Mouse (Mus musculus) NIH3T3 (cell line): ENCODE data around the gene Pkd1.

ENCODE experiments used
- DNase-seq: peaks from one replicate; pipeline ENCODE4 v3.0.0-alpha.2; 2012; ENCODE audit warnings: low read depth

Gene Pkd1

DNA sequence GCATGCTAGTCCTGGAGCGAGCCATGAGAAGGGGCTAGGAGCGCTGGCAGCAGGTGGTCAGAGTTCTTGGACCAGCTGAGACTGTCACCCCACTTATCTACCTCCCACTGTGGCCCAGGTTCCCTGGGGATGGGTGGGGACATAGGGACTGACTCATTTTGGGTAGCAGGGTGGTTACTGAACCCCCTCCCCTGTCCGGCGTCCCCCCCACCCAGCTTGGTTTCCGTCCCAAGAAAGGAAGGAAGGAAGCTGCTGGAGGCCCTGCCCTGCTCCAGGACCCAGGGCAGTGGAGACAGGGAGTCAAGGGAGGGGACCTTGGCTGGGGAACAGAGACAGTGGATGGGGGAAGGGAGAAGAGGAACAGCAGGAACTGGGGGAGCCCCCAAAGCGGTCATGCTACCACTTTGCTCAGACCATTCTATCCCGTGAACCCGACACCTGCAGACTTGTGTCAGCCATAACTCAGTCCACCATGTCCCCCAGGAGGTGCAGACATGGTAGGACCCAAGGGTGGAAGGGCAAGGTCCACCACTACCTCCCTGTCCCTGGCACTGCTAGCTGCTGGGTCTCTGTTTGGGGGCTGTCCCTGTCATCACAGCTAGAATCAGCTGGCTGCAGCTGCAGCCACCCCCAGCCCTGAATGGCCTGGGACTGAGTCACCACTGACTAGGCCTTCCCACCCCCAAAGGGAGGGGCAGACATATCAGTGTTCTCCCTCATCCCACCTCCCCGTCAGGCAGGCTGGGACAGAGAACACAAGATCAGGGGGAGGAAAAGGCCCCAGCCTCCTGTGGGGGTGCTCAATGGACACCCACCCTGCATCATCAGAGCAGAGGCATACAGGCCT lies 95.5 kb downstream of the Pkd1 start:
- DNase-seq: peak; percentile 69

DNA sequence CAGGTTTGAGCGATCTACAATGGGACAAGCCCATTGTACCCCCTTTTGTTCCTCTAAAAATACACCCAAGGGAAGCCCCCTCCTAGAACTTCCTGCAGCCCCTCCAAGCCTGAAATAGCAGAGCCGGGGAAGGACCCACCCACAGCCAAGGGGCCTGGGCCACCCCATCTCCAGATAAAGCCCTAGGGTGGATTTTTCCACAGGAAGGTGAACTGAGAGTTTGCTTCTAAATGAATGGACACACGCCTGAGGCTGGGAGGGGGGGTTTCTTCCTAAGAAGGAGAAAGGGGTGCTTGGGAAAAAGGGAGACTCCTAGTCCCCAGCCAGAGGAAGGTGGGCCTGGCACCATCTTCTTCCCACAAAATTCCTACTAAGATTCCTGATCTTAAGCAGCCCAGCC lies 96.3 kb downstream of the Pkd1 start:
- no peak for DNase-seq
